Mouse (Mus musculus): ENCODE results near the gene Araf. TPM values are rescaled to one million over a fixed set of nuclear protein-coding genes. Genes with fewer than 3 reads are reported as not detected.
"Not testable (repeated sequence)": the region's sequence is repeated elsewhere in the genome, so short reads cannot be mapped to it uniquely, and the experiment has no call there.

Araf gene
- polyA plus RNA-seq, 1 experiment from 2014 or later: 116 TPM

DNA sequence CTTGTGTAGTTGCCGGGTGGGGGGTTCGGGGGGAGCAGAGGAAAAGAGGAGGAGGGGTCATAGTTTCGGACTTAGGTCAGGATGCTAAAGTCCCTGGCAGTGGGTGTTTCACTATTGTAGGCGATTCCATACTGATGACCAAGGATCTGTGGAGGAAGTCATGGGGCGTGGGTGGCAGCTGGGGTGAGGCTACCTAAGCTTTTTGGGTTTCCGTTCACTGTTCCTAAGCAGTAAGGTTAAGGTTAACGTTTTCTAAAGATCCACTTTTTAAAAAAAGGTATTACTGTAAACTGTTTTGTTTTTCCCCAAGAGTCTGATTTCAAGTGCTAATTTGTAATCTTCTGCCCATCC lies 1.2 kb downstream of the Araf start:
- Histone ChIP-seq H3K4me2 (replicated peaks) (peak overlapping the region; percentile 61), H3K4me3 (peak overlapping the region; percentile 47), H3K27me3 (no peaks in the 10 kb centered on the region), H3K27ac (peak overlapping the region; percentile 75; the same call in 1 of the 2 replicates), H3K9ac (peak overlapping the region; percentile 65), H3K9me3 (no peaks in the 10 kb centered on the region), H3K4me1 (no peaks in the 10 kb centered on the region), H3K36me3 (no peaks in the 10 kb centered on the region)
- ATAC-seq (ENCODE audit: low FRiP score, low read depth): no peak; the same call in 1 of the 2 replicates
- WGBS: 26% methylated on average over 7 of the region's 7 CpGs

DNA sequence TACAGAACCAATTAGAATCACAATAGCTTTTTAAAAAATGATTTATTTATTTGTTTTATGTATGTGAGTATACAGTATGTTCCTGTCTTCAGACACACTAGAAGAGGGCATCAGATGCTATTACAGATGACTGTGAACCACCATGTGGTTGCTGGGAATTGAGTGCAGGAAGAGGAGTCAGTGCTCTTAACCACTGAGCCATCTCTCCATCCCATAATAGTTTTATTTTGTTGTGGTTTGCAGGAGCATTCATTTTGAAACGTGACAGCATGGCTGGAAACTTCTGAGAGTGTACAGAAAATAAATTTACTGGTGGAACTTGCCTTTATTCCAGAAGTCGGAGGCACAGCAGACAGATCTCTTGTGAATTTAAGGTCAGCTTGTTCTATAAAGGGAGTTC lies 3.8 kb downstream of the Araf start:
- no peak for ATAC-seq (ENCODE audit: low FRiP score, low read depth)
- no peaks in the 10 kb centered on the region for H3K4me1 ChIP-seq
- WGBS: 75% methylated on average over 2 of the region's 2 CpGs
- H3K4me2 ChIP-seq (replicated peaks): no peak overlapping the region
- H3K9me3 ChIP-seq: no peaks in the 10 kb centered on the region
- H3K36me3 ChIP-seq: no peaks in the 10 kb centered on the region
- H3K27me3 ChIP-seq: no peaks in the 10 kb centered on the region
- H3K9ac ChIP-seq: no peak overlapping the region
- no peak overlapping the region for H3K4me3 ChIP-seq
- no peak overlapping the region for H3K27ac ChIP-seq

DNA sequence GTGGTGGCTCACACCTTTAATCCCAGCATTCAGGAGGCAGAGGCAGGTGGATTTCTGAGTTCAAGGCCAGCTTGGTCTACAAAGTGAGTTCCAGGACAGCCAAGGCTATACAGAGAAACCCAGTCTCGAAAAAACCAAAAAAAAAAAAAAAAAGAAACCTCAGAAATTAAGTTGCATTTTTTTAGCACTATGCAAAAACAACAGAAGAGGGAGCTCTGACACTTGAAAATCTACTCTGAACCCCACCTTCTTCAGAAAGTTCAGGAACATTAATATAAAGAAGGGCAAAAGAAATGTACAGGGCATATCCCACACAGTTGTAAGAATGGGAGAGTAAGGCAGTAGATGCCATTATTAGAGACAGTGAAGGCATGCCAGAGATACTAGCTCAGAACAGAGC lies 6.7 kb downstream of the Araf start:
- H3K27me3 ChIP-seq: not testable (repeated sequence)

DNA sequence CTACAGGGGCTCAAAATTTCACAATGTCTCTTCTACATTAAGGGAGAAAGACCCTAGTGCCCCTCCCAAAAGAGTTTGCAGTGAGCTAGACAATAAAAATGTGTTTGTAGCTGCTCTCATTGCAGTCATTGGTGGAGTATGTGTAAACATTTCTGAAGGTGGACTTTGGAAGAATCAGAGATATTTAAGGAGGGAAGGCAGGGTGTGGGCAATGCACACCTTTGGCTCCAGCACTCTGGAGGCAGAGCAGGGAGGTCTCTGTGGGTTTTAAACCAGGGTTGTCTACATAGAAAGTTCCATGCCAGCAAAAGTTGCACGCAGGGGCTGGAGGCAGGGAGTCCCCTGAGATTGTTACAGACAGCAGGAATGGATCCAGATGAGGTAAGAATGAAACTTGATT lies 8.7 kb downstream of the Araf start:
- no peak overlapping the region for H3K9ac ChIP-seq
- H3K4me1 ChIP-seq: no peaks in the 10 kb centered on the region
- no peaks in the 10 kb centered on the region for H3K27me3 ChIP-seq
- H3K36me3 ChIP-seq: no peaks in the 10 kb centered on the region
- no peaks in the 10 kb centered on the region for H3K9me3 ChIP-seq
- H3K4me3 ChIP-seq: no peak overlapping the region
- no peak overlapping the region for H3K27ac ChIP-seq
- WGBS: 29% methylated on average over 1 of the region's 1 CpGs
- ATAC-seq (ENCODE audit: low FRiP score, low read depth): no peak
- H3K4me2 ChIP-seq (replicated peaks): no peak overlapping the region

More for the DNA sequence above, 6.7 kb downstream of the Araf start:
- not testable (repeated sequence) for H3K9me3 ChIP-seq; H3K4me3 ChIP-seq; H3K4me2 ChIP-seq (replicated peaks); H3K27ac ChIP-seq; H3K9ac ChIP-seq; H3K36me3 ChIP-seq; ATAC-seq (ENCODE audit: low FRiP score, low read depth); H3K4me1 ChIP-seq
- WGBS: 36% methylated on average over 1 of the region's 1 CpGs

DNA sequence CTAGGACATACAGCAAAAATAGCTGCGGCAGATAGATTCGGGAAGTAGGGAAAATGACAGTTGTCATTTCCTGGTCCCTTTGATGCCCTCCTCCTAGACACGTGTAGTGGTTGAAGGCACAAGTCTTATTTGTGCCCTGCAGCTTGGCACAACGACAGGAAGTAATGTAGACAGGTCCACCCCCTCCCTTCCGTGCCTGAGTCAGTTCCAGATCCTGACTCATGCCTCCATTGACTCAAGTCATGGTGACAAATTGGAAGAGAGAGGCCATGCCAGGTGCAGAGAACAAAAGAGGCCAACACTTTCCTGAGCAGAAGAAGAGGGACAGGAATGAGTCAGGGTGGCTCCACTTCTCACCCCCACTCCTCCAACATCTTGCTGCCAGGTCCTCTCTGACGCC lies 19.4 kb downstream of the Araf start:
- H3K36me3 ChIP-seq: no peaks in the 10 kb centered on the region
- no peak overlapping the region for H3K4me3 ChIP-seq
- no peak overlapping the region for H3K4me2 ChIP-seq (replicated peaks)
- ATAC-seq (ENCODE audit: low FRiP score, low read depth): no peak
- no peaks in the 10 kb centered on the region for H3K27me3 ChIP-seq
- no peak overlapping the region for H3K27ac ChIP-seq
- no peak overlapping the region for H3K9ac ChIP-seq
- 64% methylated on average over 6 of the region's 6 CpGs for WGBS
- no peaks in the 10 kb centered on the region for H3K4me1 ChIP-seq
- H3K9me3 ChIP-seq: no peaks in the 10 kb centered on the region

DNA sequence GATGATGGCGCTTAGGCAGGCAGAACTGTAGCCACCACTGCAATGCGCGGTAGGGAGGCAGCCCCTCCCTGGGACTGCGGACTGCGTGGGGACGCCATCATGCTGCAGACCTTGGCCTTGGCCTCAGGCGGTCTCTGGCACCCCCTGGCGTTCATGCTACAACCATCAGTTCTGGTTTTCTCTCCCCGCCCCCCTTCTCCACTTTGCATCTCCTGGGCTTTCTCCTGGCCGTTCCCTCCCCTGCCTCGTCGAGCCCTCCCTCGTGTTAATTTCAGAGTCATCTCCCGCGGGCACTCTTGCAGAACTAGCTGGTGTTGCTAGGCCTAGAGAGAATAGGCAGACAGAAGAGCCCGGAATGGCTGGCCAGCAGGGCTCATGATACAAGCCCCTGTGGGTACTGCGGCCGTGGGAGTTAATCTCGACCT lies 21.6 kb downstream of the Araf start:
- Histone ChIP-seq H3K4me3 (peak overlapping the region; percentile 37), H3K4me2 (replicated peaks) (peak overlapping the region; percentile 63), H3K9ac (0 out of 2 replicates have a peak overlapping the region, but pooled peaks have one; percentile 39), H3K4me1 (no peaks in the 10 kb centered on the region), H3K36me3 (no peaks in the 10 kb centered on the region), H3K9me3 (no peaks in the 10 kb centered on the region), H3K27me3 (no peaks in the 10 kb centered on the region), H3K27ac (no peak overlapping the region)
- WGBS: 18% methylated on average over 18 of the region's 19 CpGs
- peak; percentile 92 for ATAC-seq (ENCODE audit: low FRiP score, low read depth)

DNA sequence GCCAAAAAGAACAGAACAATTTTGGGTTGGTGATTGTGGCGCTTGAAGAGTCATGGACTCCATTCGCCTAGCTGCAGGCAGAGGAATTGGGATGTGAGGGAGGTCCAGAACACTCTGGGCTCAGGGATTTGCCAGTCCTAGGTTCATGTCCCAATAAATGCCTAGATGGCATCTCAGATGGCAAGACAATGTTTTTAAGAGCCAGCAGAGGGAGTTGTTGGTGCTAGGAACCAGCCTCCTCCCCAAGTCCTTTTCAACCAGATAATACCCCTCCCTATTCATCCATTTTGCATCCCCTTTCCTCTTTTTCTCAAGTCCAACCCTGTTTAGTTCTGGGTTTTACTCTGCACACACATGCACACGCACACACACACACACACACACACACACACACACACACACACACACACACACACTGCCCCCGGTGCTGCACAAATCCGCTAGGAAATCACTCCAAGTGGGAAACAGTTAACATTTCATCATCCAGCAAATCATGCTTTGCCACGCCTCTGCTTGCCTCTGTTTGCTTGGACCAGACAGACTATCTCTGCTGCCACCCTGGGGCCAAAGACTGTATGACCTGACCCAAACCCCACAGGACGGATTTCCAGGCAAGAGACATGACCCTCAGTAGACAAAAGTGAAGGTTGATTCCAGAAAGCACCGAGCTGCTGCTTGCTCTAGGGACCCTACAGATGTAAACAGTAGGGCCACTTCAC lies 22.3 kb downstream of the Araf start:
- peak; percentile 42; the same call in 1 of the 2 replicates for ATAC-seq (ENCODE audit: low FRiP score, low read depth)
- Histone ChIP-seq H3K27me3 (no peaks in the 10 kb centered on the region), H3K4me3 (peak overlapping the region; percentile 37), H3K27ac (no peak overlapping the region), H3K9me3 (no peaks in the 10 kb centered on the region), H3K9ac (0 out of 2 replicates have a peak overlapping the region, but pooled peaks have one; percentile 39), H3K4me2 (replicated peaks) (peak overlapping the region; percentile 63), H3K4me1 (no peaks in the 10 kb centered on the region), H3K36me3 (no peaks in the 10 kb centered on the region)
- WGBS: 45% methylated on average over 8 of the region's 8 CpGs

DNA sequence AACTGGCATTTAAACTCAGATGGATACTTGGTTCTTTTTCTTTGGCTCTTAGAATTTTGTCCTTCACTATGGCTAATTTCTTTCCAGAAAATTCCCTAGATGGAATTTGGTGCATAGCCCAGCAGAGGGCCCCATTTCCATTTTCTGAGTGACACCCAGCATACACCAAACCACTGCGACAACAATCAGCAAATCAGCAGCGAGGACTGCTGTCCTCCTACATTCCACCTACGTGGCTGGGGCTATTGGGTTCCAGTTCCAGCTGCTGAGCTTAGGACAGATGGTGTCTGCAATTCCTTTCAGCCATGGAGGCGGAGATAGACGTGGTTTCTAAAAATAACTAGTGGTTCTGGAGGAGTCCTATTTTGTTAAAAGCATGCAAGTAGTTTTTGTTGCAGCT lies 31.3 kb downstream of the Araf start:
- Histone ChIP-seq H3K36me3 (no peaks in the 10 kb centered on the region), H3K9me3 (no peaks in the 10 kb centered on the region), H3K9ac (no peak overlapping the region), H3K4me3 (no peak overlapping the region), H3K27ac (no peak overlapping the region), H3K4me2 (replicated peaks) (no peak overlapping the region), H3K4me1 (no peaks in the 10 kb centered on the region), H3K27me3 (no peaks in the 10 kb centered on the region)
- WGBS: 24% methylated on average over 5 of the region's 5 CpGs
- ATAC-seq (ENCODE audit: low FRiP score, low read depth): peak; percentile 91

DNA sequence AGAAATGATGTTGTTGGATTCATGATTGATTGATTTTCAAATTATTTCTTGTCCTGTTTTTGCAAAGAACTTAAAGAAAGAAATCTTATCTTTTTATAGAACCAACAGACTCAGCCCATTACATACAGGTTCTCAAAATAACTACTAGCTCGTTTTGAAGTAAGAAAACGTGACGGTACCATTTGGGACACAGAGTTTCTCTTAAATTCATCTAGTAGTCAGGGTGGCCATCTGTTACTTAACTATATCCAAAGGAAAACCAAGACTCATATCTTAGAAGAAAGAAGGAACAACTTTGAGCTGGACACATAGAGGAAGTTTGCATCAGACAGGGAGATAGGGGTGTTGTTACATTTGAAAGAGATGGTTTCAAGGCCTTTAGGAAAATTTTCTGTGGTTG lies 49.6 kb downstream of the Araf start:
- H3K27me3 ChIP-seq: no peaks in the 10 kb centered on the region
- H3K4me1 ChIP-seq: no peaks in the 10 kb centered on the region
- WGBS: 93% methylated on average over 3 of the region's 3 CpGs
- no peak overlapping the region for H3K4me2 ChIP-seq (replicated peaks)
- H3K9me3 ChIP-seq: no peaks in the 10 kb centered on the region
- H3K9ac ChIP-seq: no peak overlapping the region
- H3K4me3 ChIP-seq: no peak overlapping the region
- no peak for ATAC-seq (ENCODE audit: low FRiP score, low read depth)
- H3K27ac ChIP-seq: peak overlapping the region; percentile 33; the same call in 1 of the 2 replicates
- peaks cover 19% of the 10 kb centered on the region for H3K36me3 ChIP-seq

DNA sequence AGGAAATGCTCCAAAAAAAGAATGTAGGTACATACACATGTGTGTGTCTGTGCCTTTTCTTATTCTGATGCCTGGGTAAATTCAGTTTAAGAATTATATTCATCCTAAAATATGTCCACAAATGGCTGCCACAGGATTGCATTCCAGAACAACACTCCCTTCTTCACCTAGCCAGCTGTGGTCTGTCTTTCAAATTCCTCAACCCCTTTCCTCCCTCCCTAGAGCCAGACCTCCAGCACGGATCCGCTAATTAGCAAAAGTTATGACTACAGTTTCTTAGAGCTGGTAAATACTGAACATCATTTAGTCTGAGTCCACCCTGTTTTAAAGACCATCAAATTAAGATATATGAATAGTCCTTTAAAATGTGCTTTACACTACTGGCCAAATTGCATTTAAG lies 50.2 kb downstream of the Araf start:
- no peaks in the 10 kb centered on the region for H3K4me1 ChIP-seq
- H3K27ac ChIP-seq: peak overlapping the region; percentile 52
- H3K36me3 ChIP-seq: peaks cover 19% of the 10 kb centered on the region
- no peaks in the 10 kb centered on the region for H3K27me3 ChIP-seq
- ATAC-seq (ENCODE audit: low FRiP score, low read depth): peak; percentile 46; the same call in 1 of the 2 replicates
- no peaks in the 10 kb centered on the region for H3K9me3 ChIP-seq
- H3K9ac ChIP-seq: no peak overlapping the region
- 17% methylated on average over 2 of the region's 2 CpGs for WGBS
- H3K4me3 ChIP-seq: peak overlapping the region; percentile 8; the same call in 1 of the 2 replicates
- peak overlapping the region; percentile 50 for H3K4me2 ChIP-seq (replicated peaks)

DNA sequence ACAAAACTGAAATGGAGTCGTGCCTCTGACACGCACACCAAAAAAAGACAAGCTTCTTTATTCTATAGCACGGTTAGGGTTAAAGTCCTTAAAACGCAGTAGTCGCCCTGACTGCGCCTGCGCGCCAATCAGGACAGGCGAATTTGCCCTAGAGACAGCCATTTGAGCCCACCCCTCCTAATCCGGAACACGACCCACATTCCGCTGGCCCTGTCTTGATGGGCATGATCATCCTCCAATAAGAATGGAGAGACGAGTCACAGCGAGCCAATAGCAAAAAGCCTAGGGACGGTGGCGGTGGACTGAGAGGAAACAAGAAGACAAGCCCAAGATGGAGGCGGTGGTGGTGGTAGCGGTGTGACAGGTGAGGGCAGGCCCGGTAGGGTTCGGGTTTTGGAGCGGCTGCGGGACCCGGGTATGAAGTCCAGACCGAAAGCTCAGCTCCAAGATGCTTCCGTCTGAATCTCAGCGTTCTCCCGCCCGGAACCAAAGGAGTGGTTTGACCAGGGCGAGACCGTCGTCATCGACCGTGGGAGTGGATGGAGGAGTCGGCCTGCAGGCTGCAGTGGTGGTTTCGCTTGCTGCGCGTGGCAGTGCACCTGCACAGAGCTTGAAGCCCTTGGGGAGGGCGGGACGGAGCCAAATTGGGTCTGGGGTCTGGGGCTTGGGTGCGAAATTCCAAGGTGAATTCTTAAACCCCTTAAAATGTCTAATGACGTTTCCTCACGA lies 50.8 kb downstream of the Araf start:
- Histone ChIP-seq H3K4me3 (peak overlapping the region; percentile 59), H3K27ac (peak overlapping the region; percentile 52), H3K9me3 (no peaks in the 10 kb centered on the region), H3K27me3 (no peaks in the 10 kb centered on the region), H3K9ac (peak overlapping the region; percentile 73), H3K36me3 (peaks cover 25% of the 10 kb centered on the region), H3K4me1 (no peaks in the 10 kb centered on the region), H3K4me2 (replicated peaks) (peak overlapping the region; percentile 69)
- ATAC-seq (ENCODE audit: low FRiP score, low read depth): peak; percentile 99
- whole genome bisulfite sequencing: 17% methylated on average over 42 of the region's 42 CpGs

DNA sequence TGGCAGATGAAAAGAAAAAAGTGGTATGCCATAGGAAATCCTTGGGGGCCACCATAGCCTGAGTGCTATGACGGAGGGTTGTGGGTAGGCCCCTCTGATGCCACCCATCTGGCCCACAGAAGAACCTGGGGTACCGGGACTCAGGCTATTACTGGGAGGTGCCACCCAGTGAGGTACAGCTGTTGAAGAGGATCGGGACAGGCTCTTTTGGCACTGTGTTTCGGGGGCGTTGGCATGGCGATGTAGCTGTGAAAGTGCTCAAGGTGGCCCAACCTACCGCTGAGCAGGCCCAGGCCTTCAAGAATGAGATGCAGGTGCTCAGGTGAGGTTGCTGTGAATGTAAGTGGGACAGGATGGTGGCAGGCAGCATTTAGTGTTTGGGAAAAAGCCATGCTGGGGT lies 56.2 kb downstream of the Araf start:
- Histone ChIP-seq H3K4me1 (no peaks in the 10 kb centered on the region), H3K36me3 (peaks cover 54% of the 10 kb centered on the region), H3K27me3 (no peaks in the 10 kb centered on the region), H3K9me3 (no peaks in the 10 kb centered on the region), H3K4me3 (no peak overlapping the region), H3K9ac (no peak overlapping the region), H3K27ac (no peak overlapping the region), H3K4me2 (replicated peaks) (no peak overlapping the region)
- 97% methylated on average over 7 of the region's 7 CpGs for WGBS
- ATAC-seq (ENCODE audit: low FRiP score, low read depth): no peak
